Mouse (Mus musculus) kidney, embryonic 15.5 days (tissue): ENCODE results near the gene Thra. TPM values are rescaled to one million over a fixed set of nuclear protein-coding genes. Genes with fewer than 3 reads are reported as not detected.

Experiments used
- ATAC-seq: fragments of 200-750 bp; cut with Nextera tagmentation; replicated peaks from 2 replicates; pipeline ENCODE4 v1.8.0; 2017; ENCODE audit warnings: moderate TSS enrichment; ENCODE audit not compliant: low FRiP score
- H3K27ac ChIP-seq: fragments of 300-500 bp; sonication (generic); 2 replicates; pipeline ENCODE4 v1.5.1; 2015; ENCODE audit warnings: mild to moderate bottlenecking, inconsistent platforms
- H3K27me3 ChIP-seq: fragments of 300-500 bp; sonication (generic); 2 replicates; pipeline ENCODE4 v1.6.1; 2015; ENCODE audit warnings: inconsistent platforms
- H3K36me3 ChIP-seq: fragments of 300-500 bp; sonication (generic); 2 replicates; pipeline ENCODE4 v1.6.1; 2015; ENCODE audit warnings: inconsistent platforms
- H3K4me1 ChIP-seq: fragments of 300-500 bp; sonication (generic); 2 replicates; pipeline ENCODE4 v1.6.1; 2015; ENCODE audit warnings: inconsistent platforms
- H3K4me2 ChIP-seq: fragments of 300-500 bp; sonication (generic); 2 replicates; pipeline ENCODE4 v1.6.1; 2015; ENCODE audit warnings: moderate library complexity, mild to moderate bottlenecking, inconsistent platforms
- H3K4me3 ChIP-seq: fragments of 300-500 bp; sonication (generic); replicated peaks from 2 replicates; pipeline ENCODE4 v1.5.1; 2015; ENCODE audit warnings: mild to moderate bottlenecking, inconsistent platforms
- H3K9ac ChIP-seq: fragments of 300-500 bp; sonication (generic); 2 replicates; pipeline ENCODE4 v1.6.1; 2015; ENCODE audit warnings: mild to moderate bottlenecking, inconsistent platforms
- H3K9me3 ChIP-seq: fragments of 300-500 bp; sonication (generic); replicated peaks from 2 replicates; pipeline ENCODE4 v1.6.1; 2016; ENCODE audit warnings: inconsistent platforms
- WGBS: fragments of 180-500 bp; shearing (Covaris S2); methylation state at CpG from one replicate; pipeline ENCODE4 v1.1.7; 2015; ENCODE audit warnings: mixed read lengths; 5-methylcytosine and 5-hydroxymethylcytosine counted together
- polyA plus RNA-seq: library from polyadenylated mRNA; unstranded; fragments of >200 nt; fragmentation: Nextera tagmentation; extraction: Ambion mirVana; gene quantifications from 2 replicates; pipeline ENCODE4 v1.2.1, GENCODE M21; 2015

Thra gene
- polyA plus RNA-seq, 1 experiment from 2014 or later, result 26.9 TPM

DNA sequence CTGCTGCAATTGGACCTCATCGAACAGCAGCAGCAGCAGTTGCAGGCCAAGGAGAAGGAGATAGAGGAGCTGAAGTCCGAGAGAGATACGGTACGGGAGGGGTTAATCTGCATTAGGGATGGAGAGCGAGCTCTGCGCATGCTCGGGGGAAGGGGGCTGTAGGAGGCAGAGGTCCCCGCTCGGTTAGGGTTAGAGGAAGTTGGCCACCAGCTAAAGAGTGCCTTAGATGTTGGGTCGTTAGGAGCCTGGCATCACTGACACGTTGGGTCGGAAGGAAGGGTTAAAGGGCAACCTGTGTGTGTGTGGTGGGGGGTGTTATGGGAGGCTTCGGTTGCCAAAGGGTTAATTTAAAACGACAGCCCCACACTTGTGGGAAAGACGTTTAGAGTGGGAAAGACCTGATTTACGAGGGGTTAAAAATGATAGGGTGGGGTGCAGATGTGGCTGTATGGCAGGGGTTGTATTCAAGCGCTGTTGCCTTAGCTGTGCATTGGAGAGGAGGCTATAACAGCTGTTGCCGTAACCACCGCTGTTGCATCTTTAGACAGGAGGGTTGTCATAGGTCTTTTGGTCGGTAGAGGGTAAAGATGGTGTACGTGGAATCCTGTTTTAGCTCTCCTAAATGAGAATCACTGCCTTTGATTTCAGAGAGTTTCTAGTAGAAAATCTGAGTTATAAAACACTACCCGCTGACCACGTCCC lies 56.2 kb downstream of the Thra start:
- Histone ChIP-seq H3K9ac (peak overlapping the region; percentile 100), H3K36me3 (peaks cover 38% of the 10 kb centered on the region), H3K27ac (peak overlapping the region; percentile 100), H3K9me3 (no peaks in the 10 kb centered on the region), H3K4me2 (peak overlapping the region; percentile 77), H3K27me3 (no peaks in the 10 kb centered on the region), H3K4me1 (peaks cover 46% of the 10 kb centered on the region), H3K4me3 (peak overlapping the region; percentile 100)
- peak; percentile 22; the same call in 1 of the 2 replicates for ATAC-seq
- 1% methylated on average over 23 of the region's 23 CpGs for WGBS

DNA sequence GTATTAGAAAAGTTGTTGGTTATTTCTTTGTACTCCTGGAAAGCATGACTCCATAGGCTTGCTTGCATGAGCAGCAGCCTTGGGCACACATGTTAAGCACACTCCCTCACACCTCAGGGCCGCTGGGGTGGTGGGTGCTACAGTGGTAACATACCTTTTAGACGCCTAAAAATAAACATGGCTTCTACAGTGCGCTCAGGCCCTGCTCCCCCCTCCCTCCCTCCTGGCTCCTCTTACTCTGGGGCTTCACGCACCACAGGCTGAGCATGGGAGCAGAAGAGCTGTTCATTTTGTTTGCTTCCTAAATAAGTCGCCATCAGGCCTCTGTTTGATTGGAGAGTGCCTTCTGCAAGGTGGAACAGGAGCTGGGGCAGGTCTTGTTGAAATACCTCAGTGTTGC lies 56.9 kb downstream of the Thra start:
- H3K4me2 ChIP-seq, result peak overlapping the region; percentile 77
- H3K36me3 ChIP-seq, result peaks cover 44% of the 10 kb centered on the region
- H3K4me3 ChIP-seq, result peak overlapping the region; percentile 100
- H3K4me1 ChIP-seq, result peaks cover 42% of the 10 kb centered on the region
- H3K27me3 ChIP-seq, result no peaks in the 10 kb centered on the region
- no peak for ATAC-seq
- H3K9me3 ChIP-seq, result no peaks in the 10 kb centered on the region
- peak overlapping the region; percentile 100 for H3K9ac ChIP-seq
- WGBS, result under 1% methylated on average over 5 of the region's 5 CpGs
- H3K27ac ChIP-seq, result peak overlapping the region; percentile 100

DNA sequence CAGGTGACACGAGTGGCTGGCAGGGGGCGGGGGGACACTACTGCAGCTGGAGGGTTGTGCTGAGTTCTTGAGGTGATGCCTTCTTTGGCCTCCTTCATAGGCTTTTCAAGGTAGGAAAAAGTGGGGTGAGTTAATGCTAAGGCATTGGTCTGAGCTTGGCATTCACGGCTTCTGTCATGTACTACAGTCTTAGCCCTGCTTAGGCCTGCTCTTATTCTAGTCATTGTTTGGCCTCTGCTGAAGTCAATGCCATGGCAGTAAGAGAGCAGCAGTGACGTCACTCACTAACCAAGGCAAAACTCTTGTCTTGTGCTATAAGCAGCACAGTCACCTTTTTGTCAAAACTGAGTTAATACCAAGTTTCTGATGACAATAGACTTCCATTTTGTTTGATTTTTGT lies 57.5 kb downstream of the Thra start:
- ATAC-seq, result no peak
- peaks cover 36% of the 10 kb centered on the region for H3K4me1 ChIP-seq
- peak overlapping the region; percentile 77 for H3K4me2 ChIP-seq
- peak overlapping the region; percentile 100 for H3K4me3 ChIP-seq
- peak overlapping the region; percentile 100 for H3K27ac ChIP-seq
- H3K9me3 ChIP-seq, result no peaks in the 10 kb centered on the region
- 39% methylated on average over 4 of the region's 4 CpGs for WGBS
- H3K36me3 ChIP-seq, result peaks cover 50% of the 10 kb centered on the region
- H3K9ac ChIP-seq, result peak overlapping the region; percentile 100
- H3K27me3 ChIP-seq, result no peaks in the 10 kb centered on the region

DNA sequence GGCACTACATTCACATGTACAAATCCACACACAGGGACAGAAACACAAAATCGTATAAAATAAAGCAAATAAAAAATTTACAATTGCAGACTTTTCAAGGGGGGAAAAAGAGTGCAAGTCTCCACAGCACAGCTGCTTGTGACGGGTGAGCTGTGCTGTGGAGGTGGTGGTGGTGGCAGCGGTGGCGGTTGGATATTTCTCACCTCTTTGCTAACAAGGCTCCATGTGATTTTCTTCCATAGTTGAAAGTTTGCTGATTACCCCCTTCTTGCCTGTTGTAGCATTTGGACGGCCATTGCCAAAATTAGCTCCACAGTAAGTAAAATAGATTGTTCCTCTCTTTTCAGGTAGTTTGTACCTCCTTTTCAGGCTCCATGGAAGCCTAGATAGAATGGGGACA lies 64.2 kb downstream of the Thra start, which contains the start of gene Casc3:
Casc3 (plus strand) TSS at position 301 of the 400 bp plus-strand sequence.
- H3K27me3 ChIP-seq, result no peaks in the 10 kb centered on the region
- ATAC-seq, result no peak
- H3K36me3 ChIP-seq, result peaks cover 91% of the 10 kb centered on the region
- H3K4me1 ChIP-seq, result 0 out of 2 replicates have a peak, but pooled peaks cover 17% of the 10 kb centered on the region
- H3K9ac ChIP-seq, result no peak within 1 kb of the TSS
- H3K4me3 ChIP-seq, result no peak within 1 kb of the TSS
- no peaks in the 10 kb centered on the region for H3K9me3 ChIP-seq
- WGBS, result 89% methylated on average over 5 of the region's 5 CpGs
- H3K4me2 ChIP-seq, result no peak within 1 kb of the TSS
- no peak within 1 kb of the TSS for H3K27ac ChIP-seq

DNA sequence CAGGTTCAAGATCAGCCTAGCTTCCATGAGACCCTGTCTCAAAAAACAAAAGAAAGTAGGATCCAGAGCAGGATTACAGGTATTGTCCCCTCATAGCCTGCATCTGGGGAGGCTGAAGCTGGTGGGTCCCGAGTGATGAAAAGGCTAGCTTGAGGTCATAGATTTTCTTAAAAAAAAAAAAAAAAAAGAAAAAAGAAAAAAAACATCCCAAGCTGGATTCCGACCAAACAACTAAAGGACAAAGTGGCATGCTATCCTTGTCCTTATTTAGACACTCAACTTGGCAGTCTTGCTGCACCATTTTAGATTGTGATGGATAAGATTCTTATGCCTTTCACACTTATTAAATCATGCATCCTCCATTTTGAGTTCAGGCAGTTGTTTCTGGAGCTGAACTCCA lies 68.0 kb downstream of the Thra start:
- H3K4me3 ChIP-seq, result peak overlapping the region; percentile 91
- H3K27me3 ChIP-seq, result no peaks in the 10 kb centered on the region
- no peaks in the 10 kb centered on the region for H3K9me3 ChIP-seq
- peak overlapping the region; percentile 99 for H3K27ac ChIP-seq
- WGBS, result 58% methylated on average over 2 of the region's 2 CpGs
- peak overlapping the region; percentile 68 for H3K4me2 ChIP-seq
- H3K36me3 ChIP-seq, result peaks cover 77% of the 10 kb centered on the region
- no peak for ATAC-seq
- no peak overlapping the region for H3K9ac ChIP-seq
- peaks cover 29% of the 10 kb centered on the region for H3K4me1 ChIP-seq

DNA sequence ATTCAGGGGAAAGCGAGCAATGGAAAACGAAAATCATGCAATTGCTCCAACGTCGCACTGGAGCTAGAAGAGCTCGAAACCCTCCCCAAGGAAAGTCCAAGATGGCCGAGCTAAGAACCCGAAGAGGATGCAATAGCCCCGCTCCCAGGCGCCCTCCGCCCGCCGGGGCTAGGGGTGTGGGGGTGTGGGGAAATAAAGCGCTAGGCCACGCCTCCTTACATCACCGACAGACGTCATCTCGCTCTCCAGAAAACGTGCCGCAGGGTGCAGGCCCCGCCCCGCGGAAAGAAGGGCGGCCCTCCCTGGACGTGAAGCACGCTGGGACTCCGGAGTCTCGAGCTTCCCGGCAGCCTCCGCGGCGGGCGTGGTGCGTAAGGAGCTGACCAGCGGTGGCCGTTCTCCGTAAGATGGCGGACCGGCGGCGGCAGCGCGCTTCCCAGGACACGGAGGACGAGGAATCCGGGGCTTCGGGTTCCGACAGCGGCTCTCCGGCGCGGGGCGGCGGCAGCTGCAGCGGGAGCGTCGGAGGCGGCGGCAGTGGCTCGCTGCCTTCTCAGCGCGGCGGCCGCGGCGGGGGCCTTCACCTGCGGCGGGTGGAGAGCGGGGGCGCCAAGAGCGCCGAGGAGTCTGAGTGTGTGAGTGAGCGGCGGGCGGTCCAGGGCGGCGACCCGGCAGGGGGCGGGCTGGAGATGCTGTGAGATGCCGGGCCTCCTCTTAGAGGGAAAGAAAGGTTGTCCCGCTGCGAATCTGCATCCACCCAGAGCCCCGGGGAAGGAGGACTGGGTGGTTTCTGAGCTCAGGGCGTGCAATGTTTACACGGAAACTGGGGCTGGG lies 69.2 kb downstream of the Thra start:
- Histone ChIP-seq H3K9ac (peak overlapping the region; percentile 96), H3K9me3 (no peaks in the 10 kb centered on the region), H3K27me3 (no peaks in the 10 kb centered on the region), H3K4me1 (peaks cover 29% of the 10 kb centered on the region), H3K36me3 (peaks cover 76% of the 10 kb centered on the region), H3K4me2 (peak overlapping the region; percentile 68), H3K4me3 (peak overlapping the region; percentile 91), H3K27ac (peak overlapping the region; percentile 99)
- ATAC-seq, result peak; percentile 99
- WGBS, result 0% methylated on average over 84 of the region's 84 CpGs

DNA sequence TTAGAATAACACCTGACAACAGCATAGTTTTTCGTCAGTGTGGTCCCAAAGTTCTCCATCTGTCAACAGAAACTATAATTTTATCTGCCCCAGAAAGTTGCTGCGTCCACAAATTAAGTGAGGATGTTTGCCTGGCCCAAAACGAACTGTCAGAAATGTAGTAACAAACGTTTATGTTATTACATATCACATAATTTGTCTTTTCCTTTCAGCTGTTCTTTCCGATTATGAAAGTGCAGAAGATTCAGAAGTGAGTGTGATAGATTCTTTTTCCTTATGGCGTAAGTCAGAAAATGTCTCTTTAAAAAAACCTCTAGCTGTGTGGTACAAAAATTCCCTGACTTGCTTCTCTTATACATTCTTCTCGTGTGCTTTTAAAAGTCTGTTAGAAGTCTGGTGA lies 70.2 kb downstream of the Thra start:
- peak overlapping the region; percentile 91 for H3K4me3 ChIP-seq
- 64% methylated on average over 7 of the region's 7 CpGs for WGBS
- no peaks in the 10 kb centered on the region for H3K9me3 ChIP-seq
- H3K27me3 ChIP-seq, result no peaks in the 10 kb centered on the region
- H3K4me2 ChIP-seq, result peak overlapping the region; percentile 68
- ATAC-seq, result no peak
- peaks cover 74% of the 10 kb centered on the region for H3K36me3 ChIP-seq
- peak overlapping the region; percentile 99; the same call in 1 of the 2 replicates for H3K27ac ChIP-seq
- H3K4me1 ChIP-seq, result peaks cover 24% of the 10 kb centered on the region
- peak overlapping the region; percentile 96; the same call in 1 of the 2 replicates for H3K9ac ChIP-seq

DNA sequence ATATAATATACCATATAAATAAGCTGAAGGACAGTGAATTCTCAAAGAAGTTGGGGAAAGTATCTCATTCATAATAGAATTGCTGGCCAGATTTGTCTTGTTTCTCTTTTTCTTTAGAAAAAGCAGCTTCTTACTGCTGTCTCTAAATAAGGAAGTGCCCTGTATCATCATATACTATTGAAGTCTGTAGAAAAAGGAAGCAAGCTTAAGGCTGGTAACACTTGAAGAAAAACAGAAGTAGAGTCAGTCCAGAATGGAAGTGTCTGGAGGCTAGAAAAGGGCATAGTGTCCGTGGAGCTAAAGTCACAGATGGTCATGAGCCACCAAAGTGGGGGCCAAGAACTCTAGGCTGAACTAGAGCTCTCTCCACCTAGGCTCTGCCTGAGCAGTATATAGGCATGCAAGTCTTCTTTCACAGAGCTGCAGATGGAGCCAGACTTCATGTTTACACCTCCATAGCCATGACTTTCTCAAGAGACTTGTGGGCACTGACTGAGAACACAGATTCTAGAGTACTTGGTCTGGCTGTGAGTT lies 76.3 kb downstream of the Thra start:
- H3K4me2 ChIP-seq, result no peak overlapping the region
- WGBS, result 89% methylated on average over 1 of the region's 1 CpGs
- H3K27me3 ChIP-seq, result no peaks in the 10 kb centered on the region
- H3K4me3 ChIP-seq, result no peak overlapping the region
- ATAC-seq, result no peak
- H3K4me1 ChIP-seq, result no peaks in the 10 kb centered on the region
- peaks cover 96% of the 10 kb centered on the region for H3K36me3 ChIP-seq
- no peaks in the 10 kb centered on the region for H3K9me3 ChIP-seq
- H3K27ac ChIP-seq, result no peak overlapping the region
- H3K9ac ChIP-seq, result no peak overlapping the region

Other genes with a start within 250 kb of the Thra start
- 0.43 and 0.44 TPM in 2 replicates for gene Ikzf3, start 194.6 kb upstream of the Thra start, polyA plus RNA-seq
- 0.12 and 0.27 TPM in 2 replicates for gene Zpbp2, start 189.5 kb upstream of the Thra start, polyA plus RNA-seq
- gene Ormdl3, start 153.3 kb upstream of the Thra start, polyA plus RNA-seq, result 59.4 and 61.1 TPM in 2 replicates
- not detected in 2 replicates for gene Lrrc3c, start 142.3 kb upstream of the Thra start, polyA plus RNA-seq
- gene Gm12355, start 115.0 kb upstream of the Thra start, polyA plus RNA-seq, result 1.1 and 1.5 TPM in 2 replicates
- not detected in 2 replicates for gene Gsdma3, start 114.3 kb upstream of the Thra start, polyA plus RNA-seq
- gene Gsdma2, start 93.9 kb upstream of the Thra start, polyA plus RNA-seq, result not detected in 2 replicates
- 0.06 and 0.13 TPM in 2 replicates for gene Gsdma, start 76.3 kb upstream of the Thra start, polyA plus RNA-seq
- 262 and 280 TPM in 2 replicates for gene Psmd3, start 58.1 kb upstream of the Thra start, polyA plus RNA-seq
- gene Csf3, start 39.4 kb upstream of the Thra start, polyA plus RNA-seq, result 0.23 TPM in 1 of 2 replicates, not detected in the other
- gene Med24, start 11.2 kb upstream of the Thra start, polyA plus RNA-seq, result 58.2 and 64.7 TPM in 2 replicates
- gene Nr1d1, start 34.7 kb downstream of the Thra start, polyA plus RNA-seq, result 2.0 and 2.3 TPM in 2 replicates
- 25.1 and 25.8 TPM in 2 replicates for gene Msl1, start 54.9 kb downstream of the Thra start, polyA plus RNA-seq
- gene Casc3, start 64.3 kb downstream of the Thra start, polyA plus RNA-seq, result 40.6 and 40.8 TPM in 2 replicates
- gene Rapgefl1, start 96.1 kb downstream of the Thra start, polyA plus RNA-seq, result 1.6 and 1.7 TPM in 2 replicates
- gene Wipf2, start 123.0 kb downstream of the Thra start, polyA plus RNA-seq, result 4.2 and 5.2 TPM in 2 replicates
- 36.3 and 39.1 TPM in 2 replicates for gene Cdc6, start 167.2 kb downstream of the Thra start, polyA plus RNA-seq
- 29.3 and 32.1 TPM in 2 replicates for gene Rara, start 187.2 kb downstream of the Thra start, polyA plus RNA-seq
- 0.48 and 0.51 TPM in 2 replicates for gene Gjd3, start 242.4 kb downstream of the Thra start, polyA plus RNA-seq